Mouse (Mus musculus) liver, embryonic 11.5 days (tissue): ENCODE results near the gene Gm3696. TPM values are rescaled to one million over a fixed set of nuclear protein-coding genes. Genes with fewer than 3 reads are reported as not detected.
A peak's percentile ranks its signal among the peaks of the same experiment; 100 is the strongest.
"Not testable (repeated sequence)": the region's sequence is repeated elsewhere in the genome, so short reads cannot be mapped to it uniquely, and the experiment has no call there.

Experiments used
- ATAC-seq: fragments of 200-750 bp; cut with Nextera tagmentation; replicated peaks from 2 replicates; pipeline ENCODE4 v1.8.0; 2017; ENCODE audit warnings: moderate number of reproducible peaks, mild to moderate bottlenecking, moderate TSS enrichment, moderate library complexity; ENCODE audit not compliant: low FRiP score
- DNase-seq: peaks from one replicate; pipeline ENCODE4 v3.0.0-alpha.2; 2017; ENCODE audit warnings: low spot score
- H3K27ac ChIP-seq: fragments of 300-500 bp; sonication (generic); 2 replicates; pipeline ENCODE4 v1.5.1; 2014; ENCODE audit warnings: mild to moderate bottlenecking, low read depth, low read length, control low read depth
- H3K27me3 ChIP-seq: fragments of 300-500 bp; sonication (generic); replicated peaks from 2 replicates; pipeline ENCODE4 v1.6.1; 2014; ENCODE audit warnings: low read length, mixed read lengths; ENCODE audit not compliant: control insufficient read depth, insufficient read depth
- H3K36me3 ChIP-seq: fragments of 300-500 bp; sonication (generic); 2 replicates; pipeline ENCODE4 v1.6.1; 2014; ENCODE audit warnings: mild to moderate bottlenecking, low read length, moderate library complexity, mixed read lengths; ENCODE audit not compliant: control insufficient read depth, insufficient read depth
- H3K4me1 ChIP-seq: fragments of 300-500 bp; sonication (generic); replicated peaks from 2 replicates; pipeline ENCODE4 v1.6.1; 2014; ENCODE audit warnings: low read length, mixed read lengths; ENCODE audit not compliant: control insufficient read depth, insufficient read depth
- H3K4me2 ChIP-seq: fragments of 300-500 bp; sonication (generic); 2 replicates; pipeline ENCODE4 v1.6.1; 2014; ENCODE audit warnings: mild to moderate bottlenecking, control low read depth, moderate library complexity
- H3K4me3 ChIP-seq: fragments of 300-500 bp; sonication (generic); 2 replicates; pipeline ENCODE4 v1.5.1; 2014; ENCODE audit warnings: low read depth, low read length, control low read depth
- H3K9ac ChIP-seq: fragments of 300-500 bp; sonication (generic); 2 replicates; pipeline ENCODE4 v1.6.1; 2014; ENCODE audit warnings: low read depth, low read length, control low read depth
- H3K9me3 ChIP-seq: fragments of 300-500 bp; sonication (generic); 2 replicates; pipeline ENCODE4 v1.6.1; 2016; ENCODE audit warnings: low read length, inconsistent platforms, mixed read lengths; ENCODE audit not compliant: control insufficient read depth
- WGBS: fragments of 180-500 bp; shearing (Covaris S2); extraction: QIAGEN DNeasy Blood & Tissue Kit; methylation state at CpG from one replicate; pipeline ENCODE4 v1.1.7; 2014; 5-methylcytosine and 5-hydroxymethylcytosine counted together
- polyA plus RNA-seq: library from polyadenylated mRNA; unstranded; fragments of >200 nt; fragmentation: Nextera tagmentation; extraction: Ambion mirVana; gene quantifications from 2 replicates; pipeline ENCODE4 v1.2.1, GENCODE M21; 2014

Gm3696 gene
- polyA plus RNA-seq = 0.32 TPM in 1 of 2 replicates, not detected in the other

DNA sequence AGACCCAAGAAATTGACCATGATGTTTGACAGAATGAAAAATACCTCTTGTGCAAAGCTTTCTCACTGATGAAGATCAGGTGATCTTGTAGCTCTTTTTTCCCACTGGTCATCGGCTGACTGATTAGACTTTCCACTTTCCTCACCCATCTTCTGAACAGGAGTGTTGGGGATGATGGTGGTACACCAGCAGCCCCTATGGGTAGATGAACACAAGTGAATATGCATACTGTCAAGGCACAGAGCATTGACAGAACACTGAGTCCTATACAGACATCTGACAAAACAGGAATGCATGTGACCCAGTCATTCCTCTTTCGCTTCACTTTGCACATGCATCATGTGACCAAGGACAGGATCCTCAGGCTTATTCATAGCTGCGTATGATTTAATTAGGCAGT, at the start of gene Gm3696:
Gm3696 (minus strand) TSS at position 101 of the 400 bp plus-strand sequence.
- not testable (repeated sequence) for H3K9me3 ChIP-seq, H3K4me2 ChIP-seq

DNA sequence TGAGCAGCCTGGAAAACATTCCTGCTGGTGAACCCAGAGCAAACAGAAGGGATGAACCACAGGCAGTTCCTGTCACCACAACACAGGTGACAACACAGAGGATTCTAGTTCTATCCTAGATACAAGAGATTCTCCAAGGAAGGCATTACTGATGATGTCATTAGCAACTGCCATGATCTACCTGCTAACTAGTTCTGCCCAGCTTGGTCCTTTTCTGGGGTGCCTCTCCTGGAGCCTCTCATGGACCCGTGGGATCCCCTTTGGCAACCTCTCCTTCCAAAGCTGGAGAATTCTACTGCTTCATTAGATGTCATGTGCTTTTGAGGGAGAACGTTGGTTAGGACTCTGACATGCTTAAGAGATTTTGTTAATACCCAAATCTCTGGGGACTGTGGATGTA, 24.9 kb upstream of the Gm3696 start, which contains the start of gene Gm6676:
Gm6676 (minus strand) TSS at position 101 of the 400 bp plus-strand sequence.
- not testable (repeated sequence) for H3K4me3 ChIP-seq, H3K9ac ChIP-seq
- WGBS = no CpG with 5 or more reads among the region's 2 CpGs

More for the DNA sequence above, at the start of gene Gm3696:
- DNase-seq, ATAC-seq, H3K4me3 ChIP-seq, H3K9ac ChIP-seq, H3K36me3 ChIP-seq, H3K27ac ChIP-seq, H3K4me1 ChIP-seq, H3K27me3 ChIP-seq: not testable (repeated sequence)
- WGBS = 90% methylated on average over 1 of the region's 3 CpGs

DNA sequence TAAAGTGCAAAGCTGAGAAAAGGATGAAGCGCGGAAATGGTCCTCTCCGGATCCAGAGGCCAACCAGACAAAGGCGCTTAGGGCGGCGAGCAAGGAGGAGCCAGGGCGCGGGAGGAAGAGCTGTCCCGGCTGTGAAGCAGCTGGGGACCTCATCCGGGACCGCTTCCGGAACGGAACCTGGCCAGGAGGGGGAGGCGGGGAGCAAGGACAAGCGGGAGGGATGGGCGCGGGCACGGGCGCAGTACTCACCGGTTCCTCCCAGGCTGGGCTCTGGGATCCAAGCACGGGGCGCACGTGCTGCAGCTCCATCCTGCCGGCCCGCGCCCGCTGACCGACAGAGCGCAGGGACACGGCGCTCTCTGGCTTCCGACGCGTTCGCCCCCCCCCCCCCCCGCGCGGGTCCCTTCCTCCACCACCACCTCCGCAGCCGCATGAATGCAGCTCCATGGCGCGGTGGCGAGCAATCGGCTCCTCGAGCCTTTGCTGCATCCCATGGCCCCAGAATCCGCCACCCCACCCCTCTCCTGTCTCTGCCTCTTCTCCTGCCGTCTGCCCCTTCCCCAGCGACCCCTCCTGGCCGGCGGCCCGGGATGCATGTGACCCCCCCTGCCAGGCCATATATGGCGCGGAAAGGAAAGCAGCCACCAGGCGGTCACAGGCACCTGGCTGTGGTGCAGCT, 4.8 kb upstream of the Gm3696 start:
- not testable (repeated sequence) for ATAC-seq, H3K27me3 ChIP-seq, H3K36me3 ChIP-seq, H3K27ac ChIP-seq, H3K9ac ChIP-seq, H3K4me1 ChIP-seq, H3K9me3 ChIP-seq
- H3K4me2 ChIP-seq = peak overlapping the region; percentile 46
- 0% methylated on average over 9 of the region's 54 CpGs for WGBS
- DNase-seq = peak; percentile 36
- peak overlapping the region; percentile 39 for H3K4me3 ChIP-seq

More for the DNA sequence above, 24.9 kb upstream of the Gm3696 start, which contains the start of gene Gm6676:
- not testable (repeated sequence) for H3K4me2 ChIP-seq, H3K27me3 ChIP-seq, H3K4me1 ChIP-seq, H3K27ac ChIP-seq, H3K36me3 ChIP-seq, H3K9me3 ChIP-seq, ATAC-seq, DNase-seq

DNA sequence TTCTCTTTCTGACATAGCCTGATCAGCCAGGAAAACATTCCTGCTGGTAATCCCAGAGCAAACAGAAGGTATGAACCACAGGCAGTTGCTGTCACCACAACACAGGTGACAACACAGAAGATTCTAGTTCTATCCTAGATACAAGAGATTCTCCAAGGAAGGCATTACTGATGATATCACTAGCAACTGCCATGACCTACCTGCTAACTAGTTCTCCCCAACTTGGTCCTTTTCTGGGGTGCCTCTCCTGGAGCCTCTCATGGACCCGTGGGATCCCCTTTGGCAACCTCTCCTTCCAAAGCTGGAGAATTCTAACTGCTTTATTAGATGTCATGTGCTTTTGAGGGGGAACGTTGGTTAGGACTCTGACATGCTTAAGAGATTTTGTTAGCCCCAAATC, 55.6 kb downstream of the Gm3696 start, which contains the start of gene Gm3685:
Gm3685 (minus strand) TSS at position 101 of the 400 bp plus-strand sequence.
- H3K4me1 ChIP-seq, H3K4me3 ChIP-seq, H3K4me2 ChIP-seq, H3K9ac ChIP-seq, H3K9me3 ChIP-seq, H3K27ac ChIP-seq, DNase-seq, H3K27me3 ChIP-seq, H3K36me3 ChIP-seq, ATAC-seq: not testable (repeated sequence)
- no CpG with 5 or more reads among the region's 2 CpGs for WGBS

Other genes starting within 250 kb of the Gm3696 start
- gene Gm3667, start 210.7 kb downstream of the Gm3696 start, polyA plus RNA-seq = 0.26 TPM in 1 of 2 replicates, not detected in the other
- not detected in 2 replicates for gene Gm6356, start 126.8 kb downstream of the Gm3696 start, polyA plus RNA-seq
- 0.13 and 0.14 TPM in 2 replicates for gene Gm10406, start 73.2 kb downstream of the Gm3696 start, polyA plus RNA-seq
- gene Gm3685, start 55.7 kb downstream of the Gm3696 start, polyA plus RNA-seq = not detected in 2 replicates
- not detected in 2 replicates for gene Gm6676, start 24.8 kb upstream of the Gm3696 start, polyA plus RNA-seq
- 1.1 and 1.2 TPM in 2 replicates for gene Gm3512, start 73.9 kb upstream of the Gm3696 start, polyA plus RNA-seq
- gene Gm16434, start 93.9 kb upstream of the Gm3696 start, polyA plus RNA-seq = not detected in 2 replicates
- gene Gm3727, start 164.1 kb upstream of the Gm3696 start, polyA plus RNA-seq = not detected in 2 replicates
- gene Gm3739, start 214.4 kb upstream of the Gm3696 start, polyA plus RNA-seq = 0.11 and 0.21 TPM in 2 replicates
- not detected in 2 replicates for gene Gm5797, start 231.8 kb upstream of the Gm3696 start, polyA plus RNA-seq